Mouse (Mus musculus): Measurements from ENCODE around the gene Zfp277. TPM values are rescaled to one million over a fixed set of nuclear protein-coding genes. Genes with fewer than 3 reads are reported as not detected.
A peak's percentile ranks its signal among the peaks of the same experiment; 100 is the strongest.

Gene Zfp277
- total RNA-seq, 2 experiments from 2014 or later = 26.9 to 27.5 TPM

GRCm38 (mm10) chr12:40446450-40447381 is 1.0 kb upstream of the Zfp277 start:
- ATAC-seq (replicated peaks; ENCODE audit: poor library complexity, severe bottlenecking) = peak; percentile 50

DNA sequence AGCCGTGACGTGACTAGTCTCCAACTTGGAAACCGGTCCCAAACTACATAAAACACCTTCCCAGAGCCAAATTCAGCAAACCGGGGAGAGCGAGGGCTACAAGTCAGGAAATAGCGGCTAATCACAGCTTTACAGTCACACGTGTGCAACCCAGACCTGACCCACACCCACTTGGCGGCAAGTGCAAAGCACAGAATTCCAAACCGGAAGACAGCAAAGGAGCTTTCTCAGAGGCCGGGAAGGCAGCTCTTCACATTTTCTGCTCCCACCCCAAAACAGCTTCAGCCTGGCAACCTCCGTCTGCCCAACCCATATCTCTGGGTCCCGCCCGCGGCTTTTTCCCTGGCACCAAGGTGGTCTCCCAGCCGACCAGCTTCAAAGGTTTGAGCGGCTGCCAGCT is 496 bp downstream of the Zfp277 start:
- peak; percentile 4 for ATAC-seq (replicated peaks; ENCODE audit: poor library complexity, severe bottlenecking)

DNA sequence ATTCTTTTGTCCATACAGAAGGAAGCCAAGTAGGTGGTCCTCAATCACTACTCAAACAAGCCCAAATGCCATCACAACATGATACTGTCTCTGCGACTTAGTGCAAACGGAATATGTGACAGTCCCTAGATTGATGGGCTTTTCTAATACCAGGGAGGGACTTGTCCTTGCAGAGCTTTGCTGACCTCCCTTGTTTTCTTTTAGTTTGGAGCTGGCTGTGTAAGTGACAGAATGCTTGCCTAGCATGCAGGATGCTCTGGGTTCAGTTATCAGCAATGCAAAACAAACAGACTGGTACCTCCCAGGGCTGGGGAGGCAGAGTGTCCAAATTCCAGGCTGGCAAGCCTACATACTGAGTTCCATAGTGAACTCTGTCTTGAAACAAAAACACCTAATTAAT is 7.7 kb downstream of the Zfp277 start:
- no peak for ATAC-seq (replicated peaks; ENCODE audit: poor library complexity, severe bottlenecking)

GRCm38 (mm10) chr12:40434101-40434500 is 11.6 kb downstream of the Zfp277 start:
- ATAC-seq (replicated peaks; ENCODE audit: poor library complexity, severe bottlenecking) = no peak

DNA sequence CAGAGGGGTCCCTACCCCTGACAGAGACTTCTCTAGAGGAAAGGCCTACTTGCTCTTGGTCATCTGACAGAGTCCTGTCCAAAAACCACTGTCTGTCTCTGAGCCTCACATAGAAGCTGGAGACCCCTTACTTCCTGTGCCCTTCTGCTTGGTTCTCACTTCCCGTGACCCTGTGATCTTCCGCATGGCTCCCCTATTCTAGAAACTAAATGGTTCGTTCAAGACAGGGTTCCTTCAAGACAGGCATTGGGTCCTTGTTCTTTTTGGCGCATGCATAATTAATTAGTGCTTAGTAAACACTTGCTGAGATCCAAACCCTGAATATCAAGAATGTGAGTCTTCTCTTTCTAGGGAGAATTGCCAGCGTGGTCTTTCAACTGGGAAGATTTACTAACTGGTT is 14.6 kb downstream of the Zfp277 start:
- ATAC-seq (replicated peaks; ENCODE audit: poor library complexity, severe bottlenecking) = no peak

DNA sequence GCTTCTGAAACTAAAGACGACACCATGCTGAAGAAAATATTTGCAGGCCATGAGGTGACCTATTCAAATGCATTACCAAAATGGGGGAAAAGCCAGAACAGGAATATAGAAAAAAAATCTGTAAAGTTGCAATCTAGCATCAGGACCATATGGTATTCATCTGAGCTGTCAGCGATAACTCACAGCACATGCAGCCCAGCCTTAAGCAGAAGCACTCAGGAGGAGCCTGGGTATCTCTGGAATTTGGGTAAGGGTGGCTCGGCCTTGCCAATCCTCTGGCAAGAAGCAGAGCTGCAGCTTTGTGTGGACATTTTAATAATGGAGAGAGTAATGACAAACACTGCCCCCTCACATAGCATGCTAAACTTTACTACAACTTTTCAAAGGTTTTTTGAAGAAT is 15.7 kb downstream of the Zfp277 start:
- ATAC-seq (replicated peaks; ENCODE audit: poor library complexity, severe bottlenecking) = no peak

GRCm38 (mm10) chr12:40427606-40428005 is 18.1 kb downstream of the Zfp277 start:
- no peak for ATAC-seq (replicated peaks; ENCODE audit: poor library complexity, severe bottlenecking)

- no peak for ATAC-seq (replicated peaks; ENCODE audit: poor library complexity, severe bottlenecking)
Measured at GRCm38 (mm10) chr12:40424991-40425390, 20.7 kb downstream of the Zfp277 start.

DNA sequence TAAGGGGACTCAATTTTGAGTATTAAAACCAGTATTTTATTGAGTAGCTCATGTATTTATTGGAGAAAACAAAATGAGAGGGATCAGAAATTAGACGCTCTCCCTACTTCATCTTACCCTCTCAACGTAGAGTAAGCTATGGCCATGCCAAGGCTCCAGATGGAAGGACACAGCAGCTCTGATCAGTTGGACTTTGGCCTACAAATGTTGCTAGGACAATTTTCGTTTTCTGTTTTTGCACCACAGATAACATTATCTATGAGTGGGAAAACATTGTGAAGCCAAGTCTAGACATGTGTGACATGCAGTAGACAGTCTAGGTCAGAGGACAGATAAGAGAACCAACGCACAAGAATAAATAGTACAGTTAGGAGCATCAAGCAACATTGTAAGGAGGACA is 28.4 kb downstream of the Zfp277 start:
- no peak for ATAC-seq (replicated peaks; ENCODE audit: poor library complexity, severe bottlenecking)

GRCm38 (mm10) chr12:40415312-40415925 is 30.3 kb downstream of the Zfp277 start:
- ATAC-seq (replicated peaks; ENCODE audit: poor library complexity, severe bottlenecking) = no peak

GRCm38 (mm10) chr12:40414682-40415311 is 30.9 kb downstream of the Zfp277 start:
- no peak for ATAC-seq (replicated peaks; ENCODE audit: poor library complexity, severe bottlenecking)

- ATAC-seq (replicated peaks; ENCODE audit: poor library complexity, severe bottlenecking) = no peak
Measured at GRCm38 (mm10) chr12:40399812-40400211, 45.9 kb downstream of the Zfp277 start.

DNA sequence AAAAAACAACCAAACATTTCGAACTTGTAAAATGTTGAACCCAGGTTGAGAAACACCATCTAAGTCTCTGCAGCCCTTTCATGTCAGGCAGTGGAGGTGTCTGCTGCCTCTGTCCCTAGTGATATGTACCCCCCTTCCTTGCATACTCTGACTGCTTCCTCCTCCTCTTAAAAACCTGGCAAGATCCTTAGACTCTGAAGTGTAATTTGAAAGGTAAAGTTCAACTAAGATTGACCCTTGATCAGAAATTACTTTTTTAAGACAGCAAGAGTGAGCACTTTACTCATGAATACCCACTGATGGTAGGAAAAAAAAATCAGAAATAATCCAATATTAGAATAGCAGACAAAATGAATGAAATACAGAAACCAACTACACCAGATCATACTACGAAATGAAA is 46.3 kb downstream of the Zfp277 start:
- ATAC-seq (replicated peaks; ENCODE audit: poor library complexity, severe bottlenecking) = no peak

DNA sequence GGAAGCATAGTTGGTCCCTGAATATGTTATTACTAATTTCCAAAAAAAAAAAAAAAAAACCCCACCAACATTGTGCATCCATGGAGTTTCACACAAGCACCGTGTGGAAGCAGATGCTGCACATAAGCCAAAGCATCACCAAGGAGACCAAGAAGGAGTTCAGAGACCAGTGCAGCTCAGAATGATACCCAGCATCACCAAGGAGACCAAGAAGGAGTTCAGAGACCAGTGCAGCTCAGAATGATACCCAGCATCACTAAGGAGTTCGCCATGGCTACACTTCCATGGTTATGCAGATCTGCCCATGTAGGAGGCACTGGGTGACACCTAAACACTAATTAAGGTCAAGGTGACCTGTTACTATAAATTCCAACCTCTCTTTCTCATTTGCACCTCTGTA is 46.8 kb downstream of the Zfp277 start:
- no peak for ATAC-seq (replicated peaks; ENCODE audit: poor library complexity, severe bottlenecking)

- no peak for ATAC-seq (replicated peaks; ENCODE audit: poor library complexity, severe bottlenecking)
Measured at GRCm38 (mm10) chr12:40392869-40393268, 52.8 kb downstream of the Zfp277 start.

- no peak for ATAC-seq (replicated peaks; ENCODE audit: poor library complexity, severe bottlenecking)
Measured at GRCm38 (mm10) chr12:40391262-40391661, 54.4 kb downstream of the Zfp277 start.

DNA sequence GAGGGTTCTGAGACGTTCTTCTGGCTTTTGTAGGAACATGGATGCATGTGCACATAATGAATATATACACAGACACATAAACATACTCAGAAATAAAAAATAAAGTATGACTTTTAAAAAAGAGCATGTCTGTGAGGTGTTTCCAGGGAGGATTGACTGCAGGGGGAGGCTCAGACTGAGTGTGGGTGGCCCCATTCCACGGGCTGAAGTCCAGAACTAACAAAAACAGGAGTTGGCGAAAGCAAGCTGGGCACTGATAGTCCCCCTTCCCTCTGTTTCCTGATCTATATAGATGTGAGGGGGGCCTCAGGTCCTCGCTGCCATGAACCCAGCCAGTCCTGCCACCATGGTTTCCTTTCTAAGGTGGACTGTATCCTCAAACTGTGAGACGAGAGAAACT is 57.9 kb downstream of the Zfp277 start:
- ATAC-seq (replicated peaks; ENCODE audit: poor library complexity, severe bottlenecking) = no peak

GRCm38 (mm10) chr12:40385301-40385700 is 60.4 kb downstream of the Zfp277 start:
- no peak for ATAC-seq (replicated peaks; ENCODE audit: poor library complexity, severe bottlenecking)

DNA sequence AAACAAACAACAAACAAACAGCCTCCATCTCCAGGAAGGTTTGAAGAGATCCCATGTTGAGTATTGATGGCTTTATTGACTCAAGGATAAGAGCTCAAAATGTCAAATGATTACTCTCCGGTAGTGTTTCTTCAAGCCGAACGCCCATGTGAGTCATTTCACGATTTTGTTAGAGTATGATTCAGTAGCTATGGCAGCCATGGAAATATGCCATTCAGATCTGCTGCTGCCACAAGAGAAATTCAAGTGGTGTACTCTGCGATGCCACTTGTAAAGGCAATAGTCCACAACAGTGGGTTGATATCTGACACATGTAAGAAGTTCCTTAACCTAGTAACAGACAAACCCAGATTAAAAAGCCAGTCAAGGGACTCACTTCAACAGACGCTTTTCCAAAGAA is 62.0 kb downstream of the Zfp277 start:
- ATAC-seq (replicated peaks; ENCODE audit: poor library complexity, severe bottlenecking) = no peak

GRCm38 (mm10) chr12:40382539-40382938 is 63.2 kb downstream of the Zfp277 start:
- no peak for ATAC-seq (replicated peaks; ENCODE audit: poor library complexity, severe bottlenecking)

- no peak for ATAC-seq (replicated peaks; ENCODE audit: poor library complexity, severe bottlenecking)
Measured at GRCm38 (mm10) chr12:40381824-40382223, 63.9 kb downstream of the Zfp277 start.

Data from granulocyte monocyte progenitor cell, adult 5-6 weeks (primary cell).